Mouse (Mus musculus) kidney, postnatal 0 days (tissue): ENCODE data around the gene Agbl4. TPM values are rescaled to one million over a fixed set of nuclear protein-coding genes. Genes with fewer than 3 reads are reported as not detected.

Source experiments
- ATAC-seq: fragments of 200-750 bp; cut with Nextera tagmentation; replicated peaks from 2 replicates; pipeline ENCODE4 v1.8.0; 2017; ENCODE audit warnings: low read depth, moderate number of reproducible peaks, moderate TSS enrichment, moderate library complexity; ENCODE audit not compliant: low FRiP score
- DNase-seq: peaks from one replicate; pipeline ENCODE4 v3.0.0-alpha.2; 2016; ENCODE audit warnings: low spot score
- H3K27ac ChIP-seq: fragments of 300-500 bp; sonication (generic); 2 replicates; pipeline ENCODE4 v1.5.1; 2014; ENCODE audit warnings: mild to moderate bottlenecking
- H3K27me3 ChIP-seq: fragments of 300-500 bp; sonication (generic); 2 replicates; pipeline ENCODE4 v1.6.1; 2014; ENCODE audit warnings: low read length, mixed read lengths; ENCODE audit not compliant: insufficient read depth
- H3K36me3 ChIP-seq: fragments of 300-500 bp; sonication (generic); 2 replicates; pipeline ENCODE4 v1.6.1; 2014; ENCODE audit warnings: low read length, mixed read lengths; ENCODE audit not compliant: insufficient read depth
- H3K4me1 ChIP-seq: fragments of 300-500 bp; sonication (generic); replicated peaks from 2 replicates; pipeline ENCODE4 v1.6.1; 2014; ENCODE audit warnings: antibody characterized with exemption, low read length, mixed read lengths; ENCODE audit not compliant: insufficient read depth
- H3K4me2 ChIP-seq: fragments of 300-500 bp; sonication (generic); 2 replicates; pipeline ENCODE4 v1.6.1; 2014; ENCODE audit warnings: mild to moderate bottlenecking, low read length, moderate library complexity, mixed read lengths
- H3K4me3 ChIP-seq: fragments of 300-500 bp; sonication (generic); replicated peaks from 2 replicates; pipeline ENCODE4 v1.5.1; 2014; ENCODE audit warnings: low read depth, low read length
- H3K9ac ChIP-seq: fragments of 300-500 bp; sonication (generic); 2 replicates; pipeline ENCODE4 v1.6.1; 2014; ENCODE audit warnings: low read depth, low read length
- H3K9me3 ChIP-seq: fragments of 300-500 bp; sonication (generic); replicated peaks from 2 replicates; pipeline ENCODE4 v1.6.1; 2016; ENCODE audit warnings: low read length, inconsistent platforms, mixed read lengths
- CTCF ChIP-seq: IDR thresholded peaks from 2 replicates; pipeline ENCODE4 v1.5.1; 2016; ENCODE audit warnings: antibody characterized with exemption, low read depth, mild to moderate bottlenecking, moderate library complexity
- WGBS: fragments of 180-500 bp; shearing (Covaris S2); extraction: QIAGEN DNeasy Blood & Tissue Kit; methylation state at CpG from one replicate; pipeline ENCODE4 v1.1.7; 2014; 5-methylcytosine and 5-hydroxymethylcytosine counted together
- polyA plus RNA-seq: library from polyadenylated mRNA; unstranded; fragments of >200 nt; fragmentation: Nextera tagmentation; extraction: Ambion mirVana; gene quantifications from 2 replicates; pipeline ENCODE4 v1.2.1, GENCODE M21; 2015

The Agbl4 gene
- polyA plus RNA-seq, 1 experiment from 2014 or later: 0.28 TPM

GRCm38 (mm10) chr4:111448586-111448985 lies 1051.1 kb downstream of the Agbl4 start:
- H3K27me3 ChIP-seq: no peaks in the 10 kb centered on the region
- H3K27ac ChIP-seq: no peak overlapping the region
- no peak overlapping the region for H3K4me3 ChIP-seq
- no peak overlapping the region for H3K9ac ChIP-seq
- H3K4me2 ChIP-seq: no peak overlapping the region
- 94% methylated on average over 4 of the region's 4 CpGs for WGBS
- H3K36me3 ChIP-seq: 0 out of 2 replicates have a peak, but pooled peaks cover 4% of the 10 kb centered on the region
- ATAC-seq (no peak), DNase-seq (no peak)
- H3K9me3 ChIP-seq: no peaks in the 10 kb centered on the region
- H3K4me1 ChIP-seq: no peaks in the 10 kb centered on the region
- TF ChIP-seq CTCF: no peak

- Histone ChIP-seq H3K27ac (no peak overlapping the region), H3K27me3 (no peaks in the 10 kb centered on the region), H3K4me1 (no peaks in the 10 kb centered on the region), H3K9ac (no peak overlapping the region), H3K4me3 (no peak overlapping the region), H3K4me2 (no peak overlapping the region), H3K36me3 (0 out of 2 replicates have a peak, but pooled peaks cover 4% of the 10 kb centered on the region), H3K9me3 (no peaks in the 10 kb centered on the region)
- ATAC-seq: no peak
- 61% methylated on average over 7 of the region's 7 CpGs for WGBS
- no peak for TF ChIP-seq CTCF
- no peak for DNase-seq
Observed at GRCm38 (mm10) chr4:111449442-111450199, 1052.2 kb downstream of the Agbl4 start.

- Histone ChIP-seq H3K27me3 (no peaks in the 10 kb centered on the region), H3K36me3 (0 out of 2 replicates have a peak, but pooled peaks cover 9% of the 10 kb centered on the region)
- 66% methylated on average over 7 of the region's 7 CpGs for WGBS
Observed at GRCm38 (mm10) chr4:111451283-111451918, 1053.9 kb downstream of the Agbl4 start.

GRCm38 (mm10) chr4:111452192-111452591 lies 1054.7 kb downstream of the Agbl4 start:
- H3K27ac ChIP-seq: no peak overlapping the region
- 82% methylated on average over 5 of the region's 5 CpGs for WGBS
- H3K4me3 ChIP-seq: no peak overlapping the region
- no peak overlapping the region for H3K4me2 ChIP-seq
- TF ChIP-seq CTCF: no peak
- DNase-seq: no peak
- H3K4me1 ChIP-seq: no peaks in the 10 kb centered on the region
- ATAC-seq: no peak
- no peaks in the 10 kb centered on the region for H3K9me3 ChIP-seq
- H3K27me3 ChIP-seq: no peaks in the 10 kb centered on the region
- H3K36me3 ChIP-seq: 0 out of 2 replicates have a peak, but pooled peaks cover 9% of the 10 kb centered on the region
- no peak overlapping the region for H3K9ac ChIP-seq

More at GRCm38 (mm10) chr4:111451283-111451918, 1053.9 kb downstream of the Agbl4 start:
- Histone ChIP-seq H3K4me1 (no peaks in the 10 kb centered on the region), H3K9ac (no peak overlapping the region), H3K4me3 (no peak overlapping the region), H3K9me3 (no peaks in the 10 kb centered on the region), H3K4me2 (no peak overlapping the region), H3K27ac (no peak overlapping the region)
- no peak for ATAC-seq
- DNase-seq: peak; percentile 33
- TF ChIP-seq CTCF: no peak

- Histone ChIP-seq H3K4me3 (no peak overlapping the region), H3K4me1 (no peaks in the 10 kb centered on the region), H3K27ac (no peak overlapping the region), H3K9ac (no peak overlapping the region), H3K9me3 (no peaks in the 10 kb centered on the region), H3K36me3 (0 out of 2 replicates have a peak, but pooled peaks cover 9% of the 10 kb centered on the region), H3K4me2 (no peak overlapping the region), H3K27me3 (no peaks in the 10 kb centered on the region)
- no peak for ATAC-seq
- no peak for DNase-seq
- WGBS: 69% methylated on average over 3 of the region's 3 CpGs
- TF ChIP-seq CTCF: no peak
Observed at GRCm38 (mm10) chr4:111453275-111453674, 1055.8 kb downstream of the Agbl4 start.

GRCm38 (mm10) chr4:111455621-111456020 lies 1058.2 kb downstream of the Agbl4 start:
- WGBS: 73% methylated on average over 5 of the region's 5 CpGs
- Histone ChIP-seq H3K9ac (no peak overlapping the region), H3K36me3 (0 out of 2 replicates have a peak, but pooled peaks cover 5% of the 10 kb centered on the region), H3K4me1 (no peaks in the 10 kb centered on the region), H3K27me3 (no peaks in the 10 kb centered on the region), H3K4me3 (no peak overlapping the region), H3K4me2 (no peak overlapping the region), H3K27ac (no peak overlapping the region), H3K9me3 (no peaks in the 10 kb centered on the region)
- TF ChIP-seq CTCF: no peak
- DNase-seq (no peak), ATAC-seq (peak; percentile 61; the same call in 1 of the 2 replicates)
